Mouse (Mus musculus) spleen, postnatal 4 days (tissue): ENCODE data around the gene Ptprn.
A peak's percentile ranks its signal among the peaks of the same experiment; 100 is the strongest.

Experiments used
- DNase-seq, 2 experiments: peaks; one replicate each; pipeline ENCODE4 v3.0.0; 2022; ENCODE audit warnings: low spot score in 2 of 2

The Ptprn gene

DNA sequence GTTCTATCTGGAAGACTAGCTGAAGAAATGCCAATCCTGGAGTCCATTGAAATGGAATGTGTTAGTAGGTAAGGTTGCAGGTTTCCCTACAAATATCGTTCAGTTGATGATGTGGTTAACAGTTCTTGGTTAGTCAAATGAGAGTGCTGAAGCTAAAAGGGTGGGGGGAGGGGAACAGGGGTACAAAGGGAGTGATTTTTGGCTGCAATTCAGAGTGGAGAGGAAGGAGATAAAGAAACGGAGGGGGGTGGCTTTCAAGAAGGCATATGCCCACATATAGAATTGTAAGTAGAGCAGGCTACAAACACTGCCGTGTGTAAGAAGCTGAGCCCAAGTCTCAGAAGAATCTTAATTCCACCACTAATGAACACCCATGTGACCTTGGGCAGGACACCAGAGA is 38.8 kb downstream of the Ptprn start:
- DNase-seq = no peak

DNA sequence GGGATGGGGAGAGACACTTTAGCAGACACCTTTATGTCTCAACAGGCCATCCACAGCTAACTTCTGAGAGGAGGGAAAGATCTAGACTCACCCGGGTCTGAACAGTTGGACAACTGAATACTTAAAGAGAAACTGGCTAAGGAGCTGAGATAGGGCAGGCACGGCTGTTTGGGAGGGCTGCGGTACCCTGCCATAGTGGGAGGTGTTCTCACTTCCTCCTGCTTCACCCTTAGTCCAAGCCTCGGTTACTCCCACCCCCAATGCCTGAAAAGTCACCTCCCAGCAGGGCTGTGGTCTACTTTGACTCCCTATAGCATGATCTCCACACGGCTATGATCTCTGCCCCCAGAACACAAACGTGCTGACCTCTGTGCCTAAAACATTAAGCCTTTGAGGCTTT is 40.8 kb downstream of the Ptprn start:
- peak in 1 of 2 experiments; percentile 61 for DNase-seq

DNA sequence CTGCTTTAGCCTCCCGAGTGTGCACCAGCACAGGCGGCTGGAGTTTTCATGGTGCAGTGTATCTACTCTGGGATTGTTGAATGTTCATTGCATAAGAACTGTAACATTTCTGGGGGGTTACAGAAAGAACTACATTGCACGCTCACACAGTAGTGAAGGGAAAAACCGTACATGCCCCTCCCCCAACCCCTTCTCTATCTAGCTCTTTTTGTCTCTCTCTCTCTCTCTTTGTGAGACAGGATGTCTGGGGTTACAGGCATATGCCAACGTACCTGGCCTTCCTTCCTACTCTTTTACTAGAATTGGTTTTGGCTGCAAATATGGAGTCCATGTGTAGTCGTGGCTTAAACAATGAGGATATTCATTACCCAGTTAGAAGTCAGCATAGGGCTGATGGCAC is 41.4 kb downstream of the Ptprn start:
- peak in 1 of 2 experiments; percentile 44 for DNase-seq

DNA sequence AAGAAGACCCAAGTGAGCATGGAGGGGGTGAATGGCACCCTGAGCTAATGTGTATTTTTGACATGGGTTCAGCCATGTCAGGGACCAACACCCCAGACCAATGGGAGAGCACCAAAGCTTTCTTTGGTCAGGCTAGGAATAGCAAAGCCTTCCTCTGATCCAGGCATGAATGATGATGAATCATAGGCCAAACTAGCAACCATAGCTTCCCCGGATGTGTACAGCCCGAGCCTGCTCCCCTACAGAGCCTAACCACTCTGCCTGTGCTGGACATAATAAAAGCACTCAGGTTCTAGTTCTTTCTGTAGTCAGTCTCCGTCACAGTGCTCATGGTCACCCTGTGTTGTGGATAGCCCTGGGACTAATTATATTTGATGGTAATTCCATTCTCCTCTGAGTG is 42.8 kb downstream of the Ptprn start:
- peak in 1 of 2 experiments; percentile 49 for DNase-seq

DNA sequence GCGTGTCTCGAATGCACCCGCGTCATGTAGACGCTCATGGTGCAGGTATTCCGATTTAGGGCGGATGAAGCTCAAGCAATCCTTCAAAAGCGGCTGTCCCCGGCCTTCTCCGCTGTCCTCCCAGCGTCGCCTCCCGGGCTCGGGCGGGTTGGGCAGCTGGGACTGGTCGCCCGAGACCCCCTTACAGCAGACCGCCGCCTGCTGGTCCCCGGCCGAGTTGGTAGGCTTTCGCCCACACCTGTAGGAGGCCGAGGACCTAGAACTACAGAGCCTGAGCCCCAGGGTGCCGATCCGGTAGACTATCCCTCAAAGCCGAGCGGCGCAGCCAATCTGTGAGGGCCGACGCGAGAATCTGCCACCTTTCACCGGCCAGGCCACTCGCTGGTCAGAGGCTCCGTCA is 44.8 kb downstream of the Ptprn start, which contains the start of gene Tuba4a:
Gene Tuba4a (minus strand): TSS at position 335 of the 400 bp plus-strand sequence.
- peak; percentile 60 to 77 for DNase-seq

DNA sequence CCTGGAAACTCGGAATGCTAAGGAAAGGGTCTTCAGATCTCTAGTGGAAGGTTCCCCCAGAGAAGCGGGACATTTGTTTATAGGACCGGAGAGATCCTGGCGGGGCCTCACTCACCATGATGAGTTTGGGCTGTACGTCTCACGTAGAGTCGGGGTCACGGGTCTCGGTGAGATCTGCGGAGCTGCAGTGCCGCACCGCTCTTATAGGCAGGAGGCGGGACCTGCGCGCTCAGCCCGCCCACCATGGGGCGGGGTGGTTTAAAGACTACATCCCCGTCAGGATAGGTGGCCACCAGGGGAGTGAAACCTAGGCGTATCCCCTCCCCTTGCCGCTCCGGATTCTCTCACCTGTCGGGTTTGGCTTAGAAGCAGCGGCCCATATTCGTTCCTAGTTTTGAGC is 45.2 kb downstream of the Ptprn start:
- peak; percentile 98 to 99 for DNase-seq

DNA sequence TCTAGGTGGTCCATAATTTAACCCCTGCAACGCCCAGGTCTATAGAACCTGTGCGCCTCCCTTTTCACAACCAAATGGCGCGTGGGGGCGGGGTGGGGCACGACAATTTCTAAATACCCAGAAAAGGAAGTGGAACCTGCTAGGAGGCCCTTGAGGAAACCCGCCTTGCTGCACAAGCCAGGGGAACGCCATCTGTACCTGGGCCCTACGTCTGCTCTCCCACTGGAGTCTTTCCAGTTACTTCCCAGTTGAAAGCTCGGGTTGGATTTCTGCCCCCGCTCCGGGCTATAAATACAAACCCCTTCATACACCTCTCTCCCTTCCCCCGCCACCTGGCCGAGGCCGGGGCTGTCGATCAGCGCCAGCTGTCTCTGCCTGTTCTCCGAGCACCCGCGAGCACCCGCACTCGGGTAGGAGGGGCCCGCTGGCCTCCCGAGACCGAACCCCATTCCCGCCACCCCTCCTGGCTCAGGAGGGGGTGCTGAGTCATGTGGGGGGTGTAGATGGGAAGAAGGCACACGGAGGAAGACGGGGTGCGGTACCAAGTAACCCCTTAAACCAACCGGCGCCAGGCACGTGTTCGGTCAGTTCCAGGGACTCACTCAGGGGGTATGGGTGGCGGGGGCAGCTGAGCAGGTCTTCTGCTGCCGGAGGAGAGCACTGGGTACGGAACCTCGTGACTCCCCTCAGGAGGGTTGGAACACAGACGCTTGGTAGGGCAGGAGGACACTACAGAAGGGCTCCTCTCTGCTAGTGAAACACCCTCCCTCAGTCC is 45.9 kb downstream of the Ptprn start:
- peak; percentile 72 to 87 for DNase-seq

DNA sequence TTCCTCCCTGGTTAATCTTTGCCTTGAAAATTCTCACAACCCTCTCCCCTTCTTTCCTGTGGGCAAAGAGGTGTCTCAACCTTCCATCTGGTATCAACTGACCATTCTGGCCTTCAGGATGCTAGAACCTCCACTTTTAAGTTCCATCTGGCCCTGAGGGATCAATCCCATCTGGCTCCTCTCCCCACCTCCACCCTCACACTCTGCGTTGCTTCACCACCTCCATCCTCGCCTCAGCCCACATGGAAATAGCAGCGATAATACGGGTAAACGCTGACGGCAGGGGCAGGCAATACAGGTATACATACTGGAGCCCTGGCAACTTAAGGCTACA is 46.4 kb downstream of the Ptprn start:
- no peak for DNase-seq

DNA sequence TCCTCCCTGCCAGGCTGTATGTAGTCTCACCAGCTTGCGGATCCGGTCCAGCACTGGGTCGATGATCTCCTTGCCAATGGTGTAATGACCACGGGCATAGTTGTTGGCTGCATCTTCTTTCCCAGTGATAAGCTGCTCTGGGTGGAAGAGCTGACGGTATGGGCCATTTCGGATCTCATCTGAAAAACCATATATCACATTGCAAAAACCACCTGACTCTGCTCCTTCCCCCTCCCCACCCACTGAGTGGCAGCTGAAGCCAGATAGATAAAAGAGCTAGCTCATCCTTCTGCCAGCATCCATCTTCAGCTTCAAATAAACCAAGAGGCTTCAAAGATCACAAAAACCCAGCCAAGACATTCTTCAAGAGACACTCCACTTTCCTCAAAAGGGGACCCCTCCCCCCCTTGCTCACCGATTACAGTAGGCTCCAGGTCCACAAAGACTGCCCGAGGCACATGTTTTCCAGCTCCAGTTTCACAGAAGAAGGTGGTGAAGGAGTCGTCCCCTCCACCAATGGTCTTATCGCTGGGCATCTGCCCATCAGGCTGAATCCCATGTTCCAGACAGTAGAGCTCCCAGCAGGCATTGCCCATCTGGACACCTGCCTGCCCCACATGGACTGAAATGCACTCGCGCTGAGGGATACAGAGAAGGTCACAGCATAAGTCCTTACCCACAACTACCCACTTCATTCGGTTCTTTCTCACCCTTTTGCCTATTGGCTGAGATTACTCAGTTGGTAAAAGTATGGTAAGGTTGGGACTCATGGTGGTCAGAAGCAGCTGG is 47.3 kb downstream of the Ptprn start:
- peak; percentile 66 to 71 for DNase-seq

DNA sequence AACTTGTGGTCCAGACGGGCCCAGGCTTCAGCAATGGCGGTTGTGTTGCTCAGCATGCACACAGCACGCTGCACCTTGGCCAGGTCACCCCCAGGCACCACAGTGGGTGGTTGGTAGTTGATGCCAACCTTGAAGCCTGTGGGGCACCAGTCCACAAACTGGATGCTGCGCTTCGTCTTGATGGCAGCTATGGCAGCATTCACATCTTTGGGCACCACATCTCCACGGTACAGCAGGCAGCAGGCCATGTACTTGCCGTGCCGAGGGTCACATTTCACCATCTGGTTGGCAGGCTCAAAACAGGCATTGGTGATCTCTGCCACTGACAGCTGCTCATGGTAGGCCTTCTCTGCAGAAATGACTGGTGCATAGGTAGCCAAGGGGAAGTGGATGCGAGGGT is 48.5 kb downstream of the Ptprn start:
- DNase-seq = peak in 1 of 2 experiments; percentile 65

DNA sequence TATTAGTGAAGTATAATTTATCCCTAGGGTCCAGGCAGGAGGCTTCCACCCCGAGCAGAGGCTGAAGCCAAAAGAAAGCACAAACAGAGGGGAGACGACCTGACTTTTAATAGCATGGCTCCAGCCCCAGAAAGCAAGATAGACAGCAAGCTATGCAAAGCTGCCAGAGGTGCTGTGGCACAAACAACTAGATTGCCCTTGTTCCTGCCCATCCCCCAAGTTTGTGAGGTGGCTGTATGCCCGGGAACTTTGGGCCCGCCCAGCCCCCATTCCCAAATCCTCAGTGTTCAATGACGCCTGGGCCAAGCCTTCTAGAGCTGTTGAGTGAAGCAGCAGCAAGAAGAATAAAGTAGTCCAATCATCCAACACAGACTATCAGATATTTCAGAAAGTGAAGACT is 49.4 kb downstream of the Ptprn start:
- DNase-seq = peak in 1 of 2 experiments; percentile 67

DNA sequence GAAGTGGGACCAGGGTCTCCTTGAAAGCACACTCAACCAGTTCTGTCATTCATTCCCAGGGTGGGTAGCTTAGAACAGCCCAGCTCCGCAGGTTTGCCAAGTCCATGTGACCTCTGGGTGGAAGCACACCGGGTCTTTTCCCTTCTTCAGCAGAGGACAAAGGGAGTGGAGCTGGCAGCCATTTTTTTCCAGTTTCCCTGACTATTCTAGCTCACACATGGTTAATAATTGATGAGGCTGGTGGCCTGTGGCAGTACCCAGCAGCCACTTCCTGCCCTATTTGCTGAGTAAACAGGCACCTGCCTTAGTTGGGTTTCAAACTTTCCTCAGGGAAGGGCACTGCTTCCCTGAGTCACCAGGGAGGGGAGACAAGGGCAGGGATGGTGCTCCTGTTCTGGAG is 49.9 kb downstream of the Ptprn start:
- DNase-seq = peak in 1 of 2 experiments; percentile 59

DNA sequence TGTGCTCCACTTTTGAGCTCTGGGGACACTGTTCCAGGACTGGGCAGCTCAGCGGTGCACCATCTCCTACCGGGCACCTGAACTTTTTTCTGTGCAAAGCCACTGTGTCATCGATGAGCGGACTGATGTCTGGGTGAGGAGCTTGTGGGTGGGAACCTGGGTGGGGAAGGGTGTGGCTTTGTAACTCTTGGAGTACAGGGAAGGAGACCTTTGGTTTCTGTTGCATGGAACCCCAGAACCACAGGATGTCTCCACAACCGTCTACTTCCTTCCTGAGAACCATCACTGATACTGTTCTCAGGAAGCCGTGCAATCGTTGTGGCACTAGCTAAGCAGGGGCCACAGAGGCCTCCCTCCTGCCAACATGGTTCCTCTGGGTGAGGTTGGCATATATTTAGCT is 51.2 kb downstream of the Ptprn start:
- peak; percentile 49 to 74 for DNase-seq

DNA sequence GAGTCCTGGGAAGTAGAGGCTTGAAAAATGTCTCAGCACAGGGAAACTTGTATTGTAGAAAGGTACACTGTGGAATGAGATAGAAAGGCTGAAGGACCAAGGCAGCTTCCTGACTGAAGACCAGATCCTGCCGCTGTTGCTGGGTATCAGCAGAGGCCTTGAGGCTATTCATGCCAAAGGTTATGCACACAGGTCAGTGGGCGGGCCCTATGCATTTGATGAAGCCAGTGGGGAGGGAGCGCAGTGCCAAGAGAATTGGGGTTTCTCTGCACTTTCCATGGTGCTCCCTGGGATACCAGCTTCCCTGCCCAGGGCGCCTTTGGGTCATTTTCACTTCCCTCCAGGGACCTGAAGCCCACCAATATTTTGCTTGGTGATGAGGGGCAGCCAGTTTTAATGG is 51.8 kb downstream of the Ptprn start:
- no peak for DNase-seq

DNA sequence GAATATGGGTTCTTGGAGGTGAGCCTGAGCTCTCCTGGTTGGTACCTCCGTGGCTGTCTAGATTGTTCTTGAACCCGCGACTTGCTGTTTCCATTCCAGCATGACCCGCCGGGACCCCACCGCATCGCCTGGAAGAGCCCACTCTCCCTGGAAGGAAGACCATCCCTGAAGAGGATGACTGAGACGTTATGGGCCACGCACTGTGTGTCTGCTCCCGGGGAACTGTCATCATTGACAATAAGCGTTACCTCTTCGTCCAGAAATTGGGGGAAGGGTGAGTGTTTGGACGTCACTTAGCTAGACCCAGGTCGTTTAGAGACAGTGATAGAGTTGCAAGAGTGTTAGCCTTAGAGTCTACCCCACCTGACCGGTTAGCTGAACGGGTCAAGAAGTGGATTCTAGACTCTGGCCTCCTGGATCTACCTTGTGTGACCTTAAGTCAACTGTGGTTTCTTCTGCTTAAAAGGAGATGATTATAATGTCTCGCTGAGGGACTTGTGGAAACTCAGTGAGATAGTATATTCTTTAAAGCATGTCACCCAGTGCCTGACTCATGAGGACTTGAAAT is 53.1 kb downstream of the Ptprn start:
- DNase-seq = no peak

DNA sequence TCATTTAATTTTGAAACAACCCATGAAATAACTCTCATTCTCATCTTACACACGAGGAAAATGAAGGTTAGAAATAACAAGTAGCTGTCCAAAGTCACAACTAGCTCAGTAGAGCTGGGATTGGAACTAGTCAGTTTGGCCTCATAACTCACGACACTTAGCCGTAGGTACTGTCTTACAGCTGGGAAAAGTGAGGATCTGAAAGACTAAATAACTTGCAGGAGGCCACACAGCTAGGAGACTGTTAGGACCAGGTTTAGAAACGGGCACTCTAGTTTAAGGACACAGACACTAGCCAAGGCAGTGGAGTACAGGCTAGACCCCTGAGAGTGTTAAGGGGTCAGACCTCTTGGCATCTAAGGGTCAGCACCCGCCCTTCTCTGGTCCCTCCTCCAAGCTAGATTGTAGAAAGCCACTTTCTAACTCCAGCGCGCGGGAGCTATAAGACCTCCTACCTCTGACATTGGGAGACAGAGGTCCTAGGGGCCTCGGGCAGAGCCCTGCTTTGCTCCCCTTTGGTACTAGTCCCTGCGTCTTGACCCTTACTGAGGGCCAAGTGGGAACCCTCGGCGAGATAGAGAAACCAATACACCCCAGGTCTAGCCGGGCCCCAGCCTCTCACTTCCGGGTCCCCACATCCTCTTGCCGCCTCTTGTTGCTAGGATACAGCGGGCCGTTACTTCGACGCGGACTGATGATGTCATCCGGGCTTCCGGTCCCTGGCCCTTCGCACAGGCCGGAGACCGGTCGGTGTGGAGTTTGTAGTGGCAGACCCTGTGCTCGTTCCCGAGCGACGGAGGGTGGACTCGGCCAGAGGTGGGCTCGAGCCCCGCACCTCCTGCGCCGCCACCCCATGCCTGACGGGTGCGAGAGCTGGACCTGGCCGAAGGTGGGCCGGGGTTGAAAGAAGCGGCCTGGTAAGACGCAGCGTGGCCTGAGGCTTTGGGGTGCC is 53.9 kb downstream of the Ptprn start, which contains the start of the genes Glb1l and Stk16:
Gene Glb1l (minus strand): TSS at position 678 of the 952 bp plus-strand sequence.
Gene Stk16 (plus strand): TSS at position 703 of the 952 bp plus-strand sequence.
- DNase-seq = peak; percentile 94 to 97

DNA sequence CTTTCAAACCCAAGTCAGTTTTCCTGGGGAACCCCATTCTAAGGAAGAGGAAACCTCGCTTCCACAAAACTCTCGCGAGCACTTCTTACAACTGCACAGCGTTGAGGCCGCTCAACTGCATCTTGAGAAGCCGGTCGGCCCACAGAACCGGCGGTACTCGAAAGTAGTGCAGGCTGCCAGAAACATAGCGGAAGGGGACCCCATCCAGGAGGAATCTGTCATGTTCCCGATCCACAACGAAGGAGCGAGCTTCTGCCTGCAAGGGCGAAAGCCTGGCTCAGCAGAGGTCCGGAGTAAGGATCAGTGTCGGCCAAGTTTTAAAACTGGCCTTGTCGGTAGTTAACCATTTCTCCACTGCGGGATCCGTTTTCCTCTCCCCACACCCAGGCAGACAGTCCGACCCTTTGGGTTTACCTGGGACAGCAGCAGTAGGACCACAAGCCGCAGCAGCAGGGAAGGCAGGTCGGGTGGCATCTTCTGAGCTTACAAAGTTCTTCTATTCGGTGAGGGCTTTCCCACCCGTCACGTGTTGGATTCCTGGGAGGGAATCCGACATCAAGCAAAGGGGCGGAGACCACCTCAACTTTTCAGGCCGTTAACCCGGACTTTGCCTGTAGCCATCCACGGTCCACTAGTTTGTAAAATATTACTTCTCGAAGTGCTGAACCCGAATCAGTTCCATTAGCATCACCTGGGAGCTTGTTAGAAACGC is 55.2 kb downstream of the Ptprn start:
- peak; percentile 51 to 77 for DNase-seq

DNA sequence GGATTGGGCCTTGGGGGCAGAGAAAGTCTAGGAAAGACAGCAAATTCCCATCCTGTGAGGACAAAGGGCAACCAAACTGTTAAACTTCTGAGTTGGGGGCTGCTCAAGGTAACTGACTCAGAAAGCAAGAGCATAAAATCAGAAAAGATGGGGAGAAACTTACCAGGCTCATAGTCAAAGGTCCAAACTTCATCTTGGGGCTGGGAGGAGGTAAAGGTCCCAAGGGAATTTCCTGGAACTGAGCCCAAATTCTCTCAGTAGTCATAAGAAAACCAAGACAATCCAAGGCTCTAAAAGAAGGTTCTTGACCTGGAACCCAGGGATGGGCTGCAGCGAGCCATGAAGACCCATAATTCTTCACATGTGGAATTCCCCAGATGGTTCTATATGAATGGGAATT is 63.1 kb downstream of the Ptprn start:
- DNase-seq = no peak
